Mouse (Mus musculus) lung, postnatal 4 days (tissue): ENCODE measurements at regions not wholly inside any gene's neighbourhood (a gene's known extent, or its start where the extent isn't known, plus 50 kb on each side); places are given as distances from the start of the nearest gene placed in this dataset.

Experiments used
- DNase-seq, 2 experiments: peaks; one replicate each; pipeline ENCODE4 v3.0.0; 2021

DNA sequence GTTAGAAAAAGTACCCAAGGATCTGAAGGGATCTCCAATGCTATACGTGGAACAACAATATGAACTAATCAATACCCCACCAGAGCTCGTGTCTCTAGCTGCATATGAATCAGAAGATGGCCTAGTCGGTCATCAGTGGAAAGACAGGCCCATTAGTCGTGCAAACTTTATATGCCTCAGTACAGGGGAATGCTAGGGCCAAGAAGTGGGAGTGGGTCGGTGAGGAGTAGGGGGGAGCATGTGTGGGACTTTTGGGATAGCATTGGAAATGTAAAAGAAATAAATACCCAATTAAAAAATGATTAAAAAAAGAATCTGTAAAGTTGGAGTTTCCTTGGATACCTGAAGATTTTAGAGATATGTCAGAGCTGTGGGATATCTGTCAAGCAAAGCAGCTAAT lies 128.5 kb downstream of the Btbd35f27 start:
- peak in 1 of 2 experiments; percentile 18 for DNase-seq

DNA sequence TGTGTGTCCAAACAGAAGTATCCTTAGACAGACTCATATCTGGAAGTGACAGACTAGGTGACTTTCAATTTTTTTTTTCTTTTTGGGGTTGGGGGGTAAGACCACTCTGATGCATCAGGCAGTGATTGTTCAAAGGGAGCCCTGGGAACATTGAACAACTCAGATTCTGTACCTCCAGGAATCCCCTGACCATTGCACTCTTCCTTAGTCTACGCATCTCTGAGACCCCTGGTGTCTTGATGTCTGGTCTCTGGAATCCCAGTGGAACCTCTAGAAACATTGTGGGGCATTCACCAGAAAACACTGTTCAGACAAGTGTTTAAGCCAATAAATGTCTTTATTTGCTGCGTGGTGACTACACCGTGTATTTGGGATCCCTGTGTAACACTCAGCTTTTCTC lies 129.4 kb downstream of the Btbd35f27 start:
- DNase-seq = peak in 1 of 2 experiments; percentile 8
